Comparison of ENCODE assay signal across 8 mouse cellular contexts in genomic region chr10:110952937-110953451, GRCm38 (mm10). TPM values are rescaled to one million over a fixed set of nuclear protein-coding genes. Genes with fewer than 3 reads are reported as not detected.
DNase-seq lines count a peak whose midpoint lies in the region; ATAC-seq lines count a peak whose summit lies in the region.

No protein-coding gene starts in this region.

- no peak overlapping the region for H3K4me3 ChIP-seq in embryonic facial prominence, embryonic 14.5 days (ENCODE audit: low read depth, low read length)
- H3K4me3 ChIP-seq in embryonic facial prominence, embryonic 10.5 days = no peak overlapping the region

- DNase-seq in embryonic facial prominence, embryonic 14.5 days (ENCODE audit: low spot score) = peak; percentile 91
- no peak for DNase-seq in embryonic facial prominence, embryonic 10.5 days (ENCODE audit: low spot score)
- peak; percentile 50 for DNase-seq in urinary bladder, postnatal 25 days (ENCODE audit: low spot score)
- no peak for DNase-seq in urinary bladder, adult 2 months (ENCODE audit: low spot score)
- DNase-seq in heart, postnatal 14 days = peak; percentile 70 to 83
- peak; percentile 37 to 48 for DNase-seq in layer of hippocampus, postnatal 36 days
- peak; percentile 53 for DNase-seq in ovary, postnatal 14 days (ENCODE audit: low spot score)
- no peak for DNase-seq in spleen, adult 12 weeks (ENCODE audit: low spot score)

- peaks cover 34% of the 10 kb centered on the region for H3K36me3 ChIP-seq in embryonic facial prominence, embryonic 14.5 days (ENCODE audit: control insufficient read depth, insufficient read depth, low read length)
- H3K36me3 ChIP-seq in embryonic facial prominence, embryonic 10.5 days (replicated peaks) = peaks cover 63% of the 10 kb centered on the region

- 61% methylated on average over 9 of the region's 9 CpGs for WGBS in embryonic facial prominence, embryonic 14.5 days
- 92% methylated on average over 9 of the region's 9 CpGs for WGBS in embryonic facial prominence, embryonic 10.5 days

- H3K9me3 ChIP-seq in embryonic facial prominence, embryonic 14.5 days (ENCODE audit: control insufficient read depth, low read length) = no peaks in the 10 kb centered on the region
- no peaks in the 10 kb centered on the region for H3K9me3 ChIP-seq in embryonic facial prominence, embryonic 10.5 days

- H3K27me3 ChIP-seq in embryonic facial prominence, embryonic 14.5 days (replicated peaks; ENCODE audit: control insufficient read depth, insufficient read depth, low read length) = no peaks in the 10 kb centered on the region
- H3K27me3 ChIP-seq in embryonic facial prominence, embryonic 10.5 days (replicated peaks; ENCODE audit: low read depth, poor library complexity, severe bottlenecking) = no peaks in the 10 kb centered on the region

- H3K9ac ChIP-seq in embryonic facial prominence, embryonic 14.5 days (ENCODE audit: low read depth, low read length) = no peak overlapping the region

- H3K4me1 ChIP-seq in embryonic facial prominence, embryonic 14.5 days (ENCODE audit: control insufficient read depth, insufficient read depth, low read length) = peaks cover 5% of the 10 kb centered on the region; the same call in 1 of the 2 replicates
- H3K4me1 ChIP-seq in embryonic facial prominence, embryonic 10.5 days = no peaks in the 10 kb centered on the region

- ATAC-seq in embryonic facial prominence, embryonic 14.5 days (ENCODE audit: low read depth) = peak; percentile 91

- H3K27ac ChIP-seq in embryonic facial prominence, embryonic 14.5 days (replicated peaks; ENCODE audit: low read depth, low read length) = peak overlapping the region; percentile 25; the same call in 1 of the 2 replicates
- no peak overlapping the region for H3K27ac ChIP-seq in embryonic facial prominence, embryonic 10.5 days (replicated peaks)

- no peak overlapping the region for H3K4me2 ChIP-seq in embryonic facial prominence, embryonic 14.5 days (ENCODE audit: low read depth, low read length)

- intact Hi-C loops in heart, postnatal 14 days (cut with DNase I) = loop anchor here (2.0 kb wide), 1 partner anchor 32 kb away; no protein-coding TSS in a partner anchor

RNA-seq across cellular contexts. Expression of gene Csrp2, which starts 33.4 kb away (rescaled TPM):
- polyA plus RNA-seq in embryonic facial prominence, embryonic 14.5 days (2014; fragmentation: Nextera tagmentation; extraction: Ambion mirVana) = 165 and 169 TPM in 2 replicates
- polyA plus RNA-seq in embryonic facial prominence, embryonic 10.5 days (2016; fragmentation: Nextera tagmentation; extraction: Ambion mirVana) = 275 and 290 TPM in 2 replicates
- polyA plus RNA-seq in urinary bladder, adult 2 months (2012; rRNA removed) = 370 and 450 TPM in 2 replicates
- total RNA-seq in heart, postnatal 14 days (2021) = 10 to 100 TPM; 92.6 to 95.4 TPM
- 10 to 100 TPM; 24.7 to 26.1 TPM for total RNA-seq in layer of hippocampus, postnatal 36 days (2021)

RNA-seq across cellular contexts. Expression of gene Zdhhc17, which starts 56.9 kb away (rescaled TPM):
- polyA plus RNA-seq in embryonic facial prominence, embryonic 14.5 days (2014; fragmentation: Nextera tagmentation; extraction: Ambion mirVana) = 21.8 and 28.7 TPM in 2 replicates
- 28.1 and 29.3 TPM in 2 replicates for polyA plus RNA-seq in embryonic facial prominence, embryonic 10.5 days (2016; fragmentation: Nextera tagmentation; extraction: Ambion mirVana)
- polyA plus RNA-seq in urinary bladder, adult 2 months (2012; rRNA removed) = 21.7 and 24.9 TPM in 2 replicates
- 10 to 100 TPM; 23.7 to 25.8 TPM for total RNA-seq in heart, postnatal 14 days (2021)
- total RNA-seq in layer of hippocampus, postnatal 36 days (2021) = 10 to 100 TPM; 97.6 TPM

Comparison
In these comparisons a context has a peak if more than half of its experiments do, and no peak if none do; other contexts are left out.
1. DNase-seq: peak in embryonic facial prominence, embryonic 14.5 days (single experiment), urinary bladder, postnatal 25 days (single experiment), heart, postnatal 14 days (2 of 2), layer of hippocampus, postnatal 36 days (2 of 2) and ovary, postnatal 14 days (single experiment); none in embryonic facial prominence, embryonic 10.5 days (single experiment), urinary bladder, adult 2 months (single experiment) and spleen, adult 12 weeks (single experiment).